Mouse (Mus musculus): ENCODE measurements around the gene Gpr18.

DNA sequence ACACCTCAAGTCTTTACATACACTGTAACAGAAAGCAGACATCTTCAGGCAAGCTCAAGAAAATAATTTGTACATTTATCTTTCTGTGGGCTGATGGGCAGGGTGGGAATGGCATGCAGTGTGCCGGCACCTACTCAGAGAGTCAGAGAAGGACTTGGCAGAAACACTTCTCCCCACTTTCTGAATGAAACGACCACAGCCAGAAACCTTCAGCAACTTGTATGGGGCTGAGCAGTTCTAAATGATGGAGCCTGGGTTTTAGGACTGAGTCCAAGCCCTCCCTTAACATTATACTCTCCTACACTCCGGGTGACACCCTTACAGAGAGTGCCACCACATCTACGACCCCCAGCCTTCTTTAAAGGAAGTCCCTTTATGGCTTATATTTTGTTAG, 48.4 kb upstream of the Gpr18 start:
- no peak for TF ChIP-seq CTCF (IDR thresholded peaks at IDR 0.05)
- TF ChIP-seq EP300 (IDR thresholded peaks at IDR 0.05): no peak
